Mouse (Mus musculus) testis, adult 2 months (tissue): ENCODE results near the gene Efna2. TPM values are rescaled to one million over a fixed set of nuclear protein-coding genes. Genes with fewer than 3 reads are reported as not detected.
"Not testable (repeated sequence)": the region's sequence is repeated elsewhere in the genome, so short reads cannot be mapped to it uniquely, and the experiment has no call there.

Experiments
- H3K27ac ChIP-seq: fragments of 200-500 bp; 2 replicates; pipeline ENCODE4 v1.5.1; 2012; ENCODE audit warnings: low read depth, low read length; ENCODE audit not compliant: control insufficient read depth, insufficient read depth
- H3K27me3 ChIP-seq: fragments of 200-500 bp; 2 replicates; pipeline ENCODE4 v1.6.1; 2012; ENCODE audit warnings: mild to moderate bottlenecking, low read length, moderate library complexity; ENCODE audit not compliant: control insufficient read depth, insufficient read depth
- H3K36me3 ChIP-seq: fragments of 200-500 bp; 2 replicates; pipeline ENCODE4 v1.6.1; 2012; ENCODE audit warnings: mild to moderate bottlenecking, low read length; ENCODE audit not compliant: control insufficient read depth, insufficient read depth
- H3K4me1 ChIP-seq: fragments of 200-500 bp; 2 replicates; pipeline ENCODE4 v1.6.1; 2012; ENCODE audit warnings: low read length; ENCODE audit not compliant: control insufficient read depth, insufficient read depth
- H3K4me3 ChIP-seq: fragments of 200-500 bp; 2 replicates; pipeline ENCODE4 v1.5.1; 2012; ENCODE audit warnings: low read depth, mild to moderate bottlenecking, low read length, moderate library complexity, mixed read lengths; ENCODE audit not compliant: control insufficient read depth
- CTCF ChIP-seq: fragments of 200-500 bp; IDR thresholded peaks from 2 replicates; pipeline ENCODE4 v1.5.1; 2012; ENCODE audit warnings: low read depth, mild to moderate bottlenecking, inconsistent platforms, low read length, moderate library complexity; ENCODE audit not compliant: control insufficient read depth, insufficient read depth, insufficient replicate concordance
- POLR2A ChIP-seq: fragments of 200-500 bp; IDR thresholded peaks from 2 replicates; pipeline ENCODE4 v1.6.1; 2012; ENCODE audit warnings: low read depth, mild to moderate bottlenecking, inconsistent platforms, low read length, moderate library complexity; ENCODE audit not compliant: control insufficient read depth
- polyA plus RNA-seq: library from polyadenylated mRNA; depleted of rRNA; stranded (reverse); fragments of >200 nt; gene quantifications from 2 replicates; pipeline ENCODE4 v1.2.3, GENCODE M21; 2012

Gene Efna2
- polyA plus RNA-seq, 1 experiment, result 1.4 TPM

DNA sequence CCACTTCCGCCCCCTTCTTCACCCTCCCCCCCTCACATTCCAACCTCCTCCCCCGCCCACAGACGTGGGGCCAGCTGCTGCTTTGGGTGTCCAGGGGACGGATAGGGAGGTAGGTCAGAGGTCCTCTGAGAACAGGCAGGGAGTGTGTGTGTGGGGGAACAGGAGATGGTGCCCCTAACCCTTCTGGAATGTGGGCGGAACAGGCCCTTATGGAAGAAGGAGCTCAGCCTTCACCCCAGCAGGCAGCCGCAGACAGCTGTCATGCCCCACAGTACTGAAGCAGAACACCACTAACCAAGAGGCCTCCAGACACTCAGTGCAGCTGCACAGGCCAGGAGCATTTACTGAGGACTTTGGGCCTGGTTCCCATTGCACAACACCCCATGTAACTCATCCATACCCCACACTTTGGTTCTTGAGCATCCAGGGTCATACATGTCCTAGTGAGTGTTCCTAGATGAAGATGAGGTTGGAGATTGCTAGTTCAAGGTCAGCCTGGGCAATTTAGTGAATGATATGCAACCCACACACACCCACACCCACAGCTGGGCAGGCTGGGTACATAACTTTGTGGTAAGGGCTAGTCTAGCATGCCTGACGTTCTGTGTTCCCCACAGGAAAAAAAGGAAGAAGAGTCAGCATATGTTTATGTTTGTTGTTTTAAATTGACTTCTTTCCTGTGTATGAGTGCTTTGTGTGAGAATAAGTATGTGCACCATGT lies 17.6 kb upstream of the Efna2 start:
- no peaks in the 10 kb centered on the region for H3K27me3 ChIP-seq
- H3K36me3 ChIP-seq, result no peaks in the 10 kb centered on the region
- TF ChIP-seq CTCF (no peak), POLR2A (no peak)
- no peak overlapping the region for H3K4me3 ChIP-seq
- peaks cover 43% of the 10 kb centered on the region for H3K4me1 ChIP-seq
- H3K27ac ChIP-seq, result peak overlapping the region; percentile 23

- H3K4me3 ChIP-seq, result no peak overlapping the region
- TF ChIP-seq CTCF (no peak), POLR2A (no peak)
- H3K27ac ChIP-seq, result peak overlapping the region; percentile 10; the same call in 1 of the 2 replicates
- no peaks in the 10 kb centered on the region for H3K27me3 ChIP-seq
- no peaks in the 10 kb centered on the region for H3K36me3 ChIP-seq
- peaks cover 45% of the 10 kb centered on the region for H3K4me1 ChIP-seq
These were observed 17.1 kb upstream of the Efna2 start for GRCm38 (mm10) chr10:80162243-80162608.

DNA sequence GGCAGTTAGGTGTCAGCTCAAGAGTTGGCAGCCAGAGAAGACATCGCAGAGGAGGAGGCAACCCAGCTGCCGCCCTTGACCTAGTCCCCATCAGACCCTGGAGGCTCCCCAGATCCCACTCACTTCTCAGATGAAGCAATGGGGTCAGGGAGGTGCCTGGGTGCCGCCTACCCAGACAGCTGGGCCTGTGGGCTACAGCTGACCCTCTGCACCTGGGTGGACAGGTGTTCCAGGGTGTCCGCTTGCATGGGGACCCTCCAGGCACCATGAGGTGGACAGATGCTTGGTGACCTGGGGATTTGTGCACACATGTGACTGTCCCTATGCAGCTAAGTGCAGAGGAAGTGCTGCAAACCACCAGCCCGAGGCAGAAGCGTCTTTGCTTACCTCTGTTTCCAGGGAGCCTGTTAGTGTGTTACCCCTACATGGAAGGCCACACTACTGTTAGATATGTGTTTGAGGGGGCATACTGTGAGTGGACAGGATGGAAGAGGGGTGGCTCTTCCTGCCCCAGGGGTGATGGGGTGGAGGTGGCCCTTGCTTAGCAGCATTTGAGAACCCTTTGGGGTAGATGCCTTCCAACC lies 16.5 kb upstream of the Efna2 start:
- Histone ChIP-seq H3K36me3 (no peaks in the 10 kb centered on the region), H3K4me1 (peaks cover 45% of the 10 kb centered on the region), H3K27me3 (no peaks in the 10 kb centered on the region), H3K27ac (0 out of 2 replicates have a peak overlapping the region, but pooled peaks have one; percentile 10), H3K4me3 (no peak overlapping the region)
- no peak for TF ChIP-seq POLR2A
- TF ChIP-seq CTCF, result no peak

- peaks cover 39% of the 10 kb centered on the region for H3K4me1 ChIP-seq
These were observed 15.6 kb upstream of the Efna2 start for GRCm38 (mm10) chr10:80163721-80164120.

GRCm38 (mm10) chr10:80164161-80164997 lies 14.9 kb upstream of the Efna2 start:
- no peak for TF ChIP-seq POLR2A
- TF ChIP-seq CTCF, result no peak
- Histone ChIP-seq H3K27me3 (no peaks in the 10 kb centered on the region), H3K27ac (peak overlapping the region; percentile 15; the same call in 1 of the 2 replicates), H3K4me1 (peaks cover 33% of the 10 kb centered on the region), H3K36me3 (no peaks in the 10 kb centered on the region), H3K4me3 (peak overlapping the region; percentile 68)

More at GRCm38 (mm10) chr10:80163721-80164120, 15.6 kb upstream of the Efna2 start:
- H3K27ac ChIP-seq, result no peak overlapping the region; the same call in 1 of the 2 replicates
- no peak for TF ChIP-seq POLR2A
- TF ChIP-seq CTCF, result no peak
- H3K4me3 ChIP-seq, result no peak overlapping the region
- H3K36me3 ChIP-seq, result no peaks in the 10 kb centered on the region
- H3K27me3 ChIP-seq, result no peaks in the 10 kb centered on the region

DNA sequence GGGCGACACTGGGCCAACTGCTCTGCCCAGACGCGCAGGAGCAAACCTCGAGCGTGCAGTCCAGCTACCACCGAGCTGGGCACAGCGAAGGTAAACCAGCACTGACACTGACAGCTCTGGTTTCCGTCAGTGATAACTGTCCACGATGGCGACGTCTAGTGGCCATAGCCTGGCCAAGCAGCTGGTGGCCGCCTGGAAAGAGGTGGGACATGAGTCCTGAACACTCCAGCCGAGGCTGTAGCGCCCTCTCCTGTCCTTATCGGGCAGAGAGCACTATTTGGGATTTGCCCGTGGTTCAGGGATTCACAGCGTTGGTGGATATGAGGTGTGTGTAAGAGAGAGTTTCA lies 14.3 kb upstream of the Efna2 start:
- Histone ChIP-seq H3K27ac (peak overlapping the region; percentile 15; the same call in 1 of the 2 replicates), H3K27me3 (no peaks in the 10 kb centered on the region), H3K36me3 (peaks cover under 1% of the 10 kb centered on the region), H3K4me1 (peaks cover 31% of the 10 kb centered on the region), H3K4me3 (peak overlapping the region; percentile 68)
- TF ChIP-seq CTCF (peak; percentile 94; the same call in 1 of the 2 replicates), POLR2A (peak; percentile 49; the same call in 1 of the 2 replicates)

- Histone ChIP-seq H3K4me1 (peaks cover 29% of the 10 kb centered on the region), H3K27ac (peak within 1 kb of the TSS; percentile 15; the same call in 1 of the 2 replicates)
- TF ChIP-seq POLR2A, result no peak
- TF ChIP-seq CTCF, result no peak
These were observed 13.7 kb upstream of the Efna2 start, which contains the start of gene Cirbp for GRCm38 (mm10) chr10:80165392-80166128. TSS of gene Cirbp (plus strand) at chr10:80165985.

DNA sequence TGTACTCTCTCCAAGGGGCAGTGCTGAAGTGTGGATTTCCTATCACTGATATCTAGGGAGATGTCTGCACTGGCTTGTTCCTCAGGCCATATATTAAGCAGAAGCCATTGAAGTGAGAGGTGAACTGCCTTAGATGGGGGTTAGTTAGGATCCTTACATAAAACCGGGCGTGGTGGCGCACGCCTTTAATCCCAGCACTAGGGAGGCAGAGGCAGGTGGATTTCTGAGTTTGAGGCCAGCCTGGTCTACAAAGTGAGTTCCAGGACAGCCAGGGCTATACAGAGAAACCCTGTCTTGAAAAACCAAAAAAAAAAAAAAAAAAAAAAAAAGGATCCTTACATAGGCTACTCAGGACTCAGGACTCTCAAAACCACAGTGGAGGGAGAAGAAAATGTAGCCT lies 13.1 kb upstream of the Efna2 start:
- H3K4me3 ChIP-seq, H3K27ac ChIP-seq, H3K36me3 ChIP-seq, H3K27me3 ChIP-seq: not testable (repeated sequence)
- H3K4me1 ChIP-seq, result peaks cover 24% of the 10 kb centered on the region

More at GRCm38 (mm10) chr10:80165392-80166128, 13.7 kb upstream of the Efna2 start, which contains the start of gene Cirbp:
- Histone ChIP-seq H3K27me3 (no peaks in the 10 kb centered on the region), H3K4me3 (peak within 1 kb of the TSS; percentile 68), H3K36me3 (peaks cover 2% of the 10 kb centered on the region)
